Mouse (Mus musculus): ENCODE data around the gene Map3k1.

The Map3k1 gene

GRCm38 (mm10) chr13:111791596-111791995 is 17.2 kb downstream of the Map3k1 start:
- no peak for DNase-seq (ENCODE audit: low spot score)

DNA sequence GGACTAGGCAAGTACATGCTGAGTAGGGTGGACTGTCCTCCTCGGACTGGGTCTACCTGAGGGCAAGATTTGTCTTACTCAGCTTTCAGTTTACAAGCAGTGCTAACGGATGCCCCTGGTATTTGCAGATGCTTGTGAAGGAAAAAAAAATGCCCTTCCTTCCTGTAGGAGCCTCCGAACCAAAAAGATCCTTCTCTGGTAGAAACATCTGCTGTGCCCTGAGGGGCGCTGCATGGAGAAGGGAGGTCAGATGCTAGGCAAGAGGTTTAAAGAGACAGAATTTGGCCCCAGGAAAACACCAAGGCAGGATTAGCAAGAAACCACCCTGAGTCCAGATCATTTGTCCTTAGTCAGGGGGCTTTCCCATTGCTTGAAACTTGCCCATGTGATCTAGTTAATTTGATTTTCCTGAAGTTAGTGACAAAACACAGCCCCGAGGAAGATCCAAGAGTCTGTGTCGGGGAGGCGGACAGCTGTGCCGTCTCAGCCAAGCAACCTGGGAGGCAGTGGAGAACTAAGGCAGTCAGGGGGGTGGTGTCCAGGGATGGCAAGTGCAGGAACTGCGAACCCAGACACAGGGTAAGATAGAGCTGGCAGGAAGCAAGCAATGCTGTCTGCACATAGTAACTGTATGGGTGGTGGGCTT is 19.2 kb downstream of the Map3k1 start:
- no peak for DNase-seq (ENCODE audit: low spot score)

- no peak for DNase-seq (ENCODE audit: low spot score)
Observed at GRCm38 (mm10) chr13:111788882-111789281, 19.9 kb downstream of the Map3k1 start.

GRCm38 (mm10) chr13:111787857-111788619 is 20.8 kb downstream of the Map3k1 start:
- DNase-seq (ENCODE audit: low spot score): peak; percentile 57

DNA sequence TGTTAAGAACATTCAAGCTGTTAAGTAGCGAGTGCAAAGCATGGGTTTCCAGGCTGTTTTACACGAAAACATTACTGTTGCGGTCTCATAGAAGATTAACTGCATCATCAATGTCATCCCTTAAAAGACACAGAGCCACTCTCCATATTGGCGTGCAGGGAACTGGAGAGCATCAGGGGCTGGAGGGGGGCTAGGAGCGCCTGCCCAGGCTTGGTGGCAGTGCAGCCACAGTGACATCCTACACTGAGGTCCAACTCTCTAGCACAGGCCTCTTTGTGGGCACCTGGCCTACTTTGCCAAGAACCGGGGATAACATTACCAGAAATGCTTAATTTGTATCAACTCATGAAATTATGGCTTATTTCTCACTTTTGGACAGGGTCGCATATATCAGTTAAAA is 22.2 kb downstream of the Map3k1 start:
- DNase-seq (ENCODE audit: low spot score): no peak

GRCm38 (mm10) chr13:111783451-111783850 is 25.3 kb downstream of the Map3k1 start:
- no peak for DNase-seq (ENCODE audit: low spot score)

GRCm38 (mm10) chr13:111779471-111779870 is 29.3 kb downstream of the Map3k1 start:
- DNase-seq (ENCODE audit: low spot score): no peak

DNA sequence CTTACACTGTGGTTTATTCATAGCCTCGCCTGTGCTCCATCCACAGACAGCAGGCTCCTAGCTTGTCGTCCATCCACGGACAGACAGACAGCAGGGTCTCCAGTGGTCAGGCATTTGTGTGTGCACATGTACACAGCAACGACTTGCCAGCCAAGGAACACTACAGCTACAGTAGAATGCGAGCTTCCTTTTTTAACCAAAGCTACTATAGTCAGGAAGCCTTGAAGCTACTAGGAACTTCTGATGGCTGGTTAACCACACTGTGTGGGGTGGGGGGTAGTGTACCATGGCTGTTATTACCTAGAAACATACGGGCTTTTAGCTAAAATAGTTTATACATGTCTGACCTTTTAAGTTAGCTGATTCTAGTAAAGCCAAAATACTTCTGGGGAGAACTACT is 30.2 kb downstream of the Map3k1 start:
- peak; percentile 40 for DNase-seq (ENCODE audit: low spot score)

DNA sequence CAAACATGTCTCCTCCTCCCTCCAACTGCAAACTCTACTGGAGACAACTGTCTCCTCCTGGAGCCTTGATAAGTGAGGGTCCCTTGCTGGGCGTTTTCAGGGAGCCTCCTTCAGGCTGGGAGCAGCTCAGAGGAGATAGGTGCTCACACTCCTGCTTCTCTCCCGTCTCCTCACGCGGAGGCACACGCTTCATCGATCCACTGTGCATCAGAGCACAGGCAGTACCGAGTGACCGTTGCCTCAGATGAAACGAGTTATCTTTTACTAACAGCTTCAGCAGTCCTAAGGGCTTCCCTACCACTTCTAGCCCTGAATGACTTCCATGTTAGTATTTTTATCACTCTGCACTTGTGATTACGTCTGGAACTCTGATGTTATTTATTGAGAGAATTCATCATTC is 30.9 kb downstream of the Map3k1 start:
- DNase-seq (ENCODE audit: low spot score): no peak

GRCm38 (mm10) chr13:111777179-111777578 is 31.6 kb downstream of the Map3k1 start:
- DNase-seq (ENCODE audit: low spot score): no peak

DNA sequence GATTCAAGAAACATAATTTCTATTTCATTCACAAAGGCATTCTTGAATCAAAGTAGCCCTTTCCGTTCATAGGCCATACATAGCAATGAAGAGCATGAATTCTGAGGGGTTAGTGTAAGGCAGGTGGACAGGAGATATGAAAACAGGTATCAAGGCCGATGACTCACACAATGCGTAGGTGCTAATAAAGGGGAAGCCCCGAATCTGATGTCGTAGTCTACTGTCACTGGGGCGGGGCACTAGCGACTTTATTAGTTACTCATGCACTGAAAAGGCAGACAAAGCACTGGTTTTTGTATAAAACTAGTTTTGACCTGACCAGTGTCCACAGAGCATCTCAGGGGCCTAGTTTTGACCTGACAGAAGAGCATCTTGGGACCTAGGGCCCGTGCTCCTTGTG is 36.7 kb downstream of the Map3k1 start:
- no peak for DNase-seq (ENCODE audit: low spot score)

DNA sequence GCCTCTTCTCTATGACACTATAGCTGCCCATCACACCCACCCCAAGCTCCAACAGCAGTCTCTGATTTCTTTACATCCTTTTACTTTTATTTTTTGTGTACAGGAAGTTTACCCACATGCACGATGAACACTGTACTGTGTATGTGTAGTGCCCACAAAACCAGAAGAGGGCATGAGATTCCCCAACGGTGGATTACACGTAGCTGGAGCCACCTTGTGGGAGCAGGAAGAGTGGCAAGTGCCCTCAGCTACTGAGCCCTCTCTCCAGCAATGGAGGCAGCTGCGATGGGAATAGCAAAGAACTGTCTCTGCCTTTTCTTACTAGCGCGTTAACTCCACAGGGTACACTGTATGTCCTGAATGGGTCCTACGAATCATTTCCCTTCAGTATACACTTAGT is 37.6 kb downstream of the Map3k1 start:
- peak; percentile 67 for DNase-seq (ENCODE audit: low spot score)

- no peak for DNase-seq (ENCODE audit: low spot score)
Observed at GRCm38 (mm10) chr13:111770776-111771175, 38.0 kb downstream of the Map3k1 start.

DNA sequence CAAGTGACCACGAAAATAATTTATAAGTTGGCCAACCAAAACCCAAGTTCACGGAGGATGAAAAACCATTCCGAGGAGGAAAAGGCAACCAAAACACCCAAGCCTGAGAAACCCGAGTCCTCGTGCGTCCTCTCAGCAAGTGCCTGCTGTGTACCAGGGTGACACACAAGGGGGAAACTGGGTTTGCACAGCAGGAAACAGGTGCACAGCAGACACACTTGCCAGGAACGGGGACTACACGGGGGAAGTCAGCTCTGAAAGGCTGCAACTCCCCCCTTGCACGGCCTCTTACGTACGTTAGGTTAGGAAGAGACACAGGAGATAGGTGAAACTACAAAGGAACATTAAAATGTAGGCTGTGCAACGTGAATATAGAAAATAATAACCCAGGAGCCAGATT is 46.3 kb downstream of the Map3k1 start:
- DNase-seq (ENCODE audit: low spot score): no peak

DNA sequence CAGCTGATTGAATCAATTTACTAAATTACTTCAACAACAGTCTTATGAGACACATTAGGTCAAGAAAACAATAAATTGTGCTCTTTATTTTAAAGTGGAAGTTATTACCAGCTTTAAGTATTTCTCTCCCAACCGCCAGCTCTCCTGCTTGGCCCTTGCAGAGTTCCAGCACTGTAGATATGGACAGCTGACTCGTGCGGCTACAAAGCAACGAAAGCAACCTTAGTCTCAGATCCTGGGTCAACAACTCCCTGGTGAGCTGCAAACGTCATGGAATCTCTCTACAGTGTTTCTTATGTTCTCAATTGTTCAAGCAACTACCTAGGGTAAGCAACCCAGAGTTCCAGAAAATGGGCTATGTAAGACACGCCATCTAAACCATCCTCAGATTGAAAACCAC is 51.8 kb downstream of the Map3k1 start:
- no peak for DNase-seq (ENCODE audit: low spot score)

DNA sequence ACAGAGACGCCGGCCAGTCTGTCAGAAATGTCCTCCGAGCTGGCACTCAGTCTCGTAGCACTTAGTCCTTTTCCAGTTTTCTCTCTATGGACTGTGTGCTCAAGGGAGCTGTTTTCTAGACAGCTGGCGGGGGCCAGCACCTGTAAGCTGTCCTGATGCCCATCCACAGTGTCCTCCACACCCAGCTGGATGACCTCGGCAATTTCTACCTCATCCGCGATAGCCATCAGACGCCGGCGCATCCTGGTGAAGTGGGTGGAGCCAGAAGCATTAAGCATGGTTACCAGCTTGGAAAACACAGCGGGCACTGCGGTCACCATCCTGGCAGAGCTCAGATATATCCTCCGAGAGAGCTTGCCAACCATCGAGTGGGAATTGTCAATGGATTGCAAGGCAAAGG is 52.9 kb downstream of the Map3k1 start:
- no peak for DNase-seq (ENCODE audit: low spot score)

GRCm38 (mm10) chr13:111755377-111755776 is 53.4 kb downstream of the Map3k1 start:
- DNase-seq (ENCODE audit: low spot score): no peak

DNA sequence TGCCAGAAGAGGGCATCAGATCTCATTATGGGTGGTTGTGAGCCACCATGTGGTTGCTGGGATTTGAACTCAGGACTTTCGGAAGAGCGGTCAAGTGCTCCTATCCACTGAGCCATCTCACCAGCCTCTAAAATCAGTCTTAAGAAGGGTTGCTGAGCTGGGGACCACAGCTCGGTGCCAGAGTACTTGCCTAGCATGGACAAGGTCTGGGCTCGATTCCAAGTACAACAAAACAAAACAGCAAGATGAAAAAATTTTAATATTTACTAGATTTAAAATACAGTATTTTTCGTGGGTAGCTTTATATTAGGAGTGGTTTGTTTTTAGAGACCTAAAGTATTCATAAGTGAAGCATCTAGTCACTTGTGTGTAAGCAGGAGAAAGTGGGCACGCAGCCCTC is 55.5 kb downstream of the Map3k1 start:
- no peak for DNase-seq (ENCODE audit: low spot score)

- no peak for DNase-seq (ENCODE audit: low spot score)
Observed at GRCm38 (mm10) chr13:111748301-111749062, 60.3 kb downstream of the Map3k1 start.

- DNase-seq (ENCODE audit: low spot score): no peak
Observed at GRCm38 (mm10) chr13:111746831-111747230, 62.0 kb downstream of the Map3k1 start.

DNA sequence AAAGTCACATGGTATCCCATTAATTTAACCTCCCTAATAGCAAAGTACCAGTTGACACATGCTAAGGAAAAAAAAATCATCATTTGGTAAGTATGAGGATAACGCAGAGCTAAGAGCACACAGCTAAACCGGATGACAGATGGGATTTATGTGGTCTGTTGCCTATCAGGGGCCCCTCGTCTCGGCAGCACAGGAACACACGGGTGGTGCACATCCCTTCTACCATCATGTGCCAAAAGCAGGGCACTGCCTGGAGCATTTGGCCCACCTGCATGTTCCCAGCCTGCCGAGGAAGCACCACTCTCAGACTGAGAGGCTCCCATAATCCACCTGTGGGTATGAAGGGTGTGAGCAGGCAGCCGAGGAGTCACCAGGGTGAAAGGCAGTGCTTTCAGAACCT is 63.6 kb downstream of the Map3k1 start:
- DNase-seq (ENCODE audit: low spot score): no peak

GRCm38 (mm10) chr13:111744233-111745000 is 64.4 kb downstream of the Map3k1 start:
- DNase-seq (ENCODE audit: low spot score): no peak
